Mouse (Mus musculus): Measurements from ENCODE around the gene Gm28079. TPM values are rescaled to one million over a fixed set of nuclear protein-coding genes. Genes with fewer than 3 reads are reported as not detected.
"Not testable (repeated sequence)": the region's sequence is repeated elsewhere in the genome, so short reads cannot be mapped to it uniquely, and the experiment has no call there.

The Gm28079 gene
- not detected in 2 replicates for polyA plus RNA-seq (2014; fragmentation: Nextera tagmentation; extraction: Ambion mirVana)

DNA sequence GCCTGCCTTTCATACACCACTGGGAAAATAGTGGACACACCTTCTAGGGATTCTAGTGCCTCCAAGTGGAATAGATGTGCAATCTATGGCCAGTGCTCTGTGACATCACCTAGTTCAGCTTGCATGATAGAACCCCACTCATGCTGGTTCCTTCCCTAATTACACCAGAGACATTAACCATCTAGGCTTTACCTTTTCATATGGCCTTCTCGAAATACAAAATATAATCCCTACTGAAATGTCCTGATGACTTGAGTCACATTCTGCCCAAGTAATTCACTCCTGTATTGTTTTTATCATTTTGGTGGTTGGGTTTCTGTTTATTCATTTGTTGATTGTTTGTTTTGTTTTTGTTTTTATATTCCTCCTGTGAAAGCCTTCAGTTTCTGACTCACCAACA lies at the start of gene Gm28079:
TSS of gene Gm28079 (minus strand) at position 101 of the 400 bp plus-strand sequence.
- H3K4me3 ChIP-seq (ENCODE audit: low read length); H3K9ac ChIP-seq (ENCODE audit: low read depth, low read length); H3K4me2 ChIP-seq (replicated peaks; ENCODE audit: low read depth, low read length); ATAC-seq (ENCODE audit: low FRiP score, low TSS enrichment); H3K36me3 ChIP-seq (ENCODE audit: control insufficient read depth, insufficient read depth, low read length); H3K27ac ChIP-seq (ENCODE audit: low read depth, low read length); H3K9me3 ChIP-seq (ENCODE audit: control insufficient read depth, low read length); H3K27me3 ChIP-seq (ENCODE audit: control insufficient read depth, insufficient read depth, low read length); H3K4me1 ChIP-seq (ENCODE audit: control insufficient read depth, insufficient read depth, low read length): not testable (repeated sequence)
- no CpG with 5 or more reads among the region's 1 CpGs for WGBS

Data from kidney, embryonic 14.5 days (tissue).